Mouse (Mus musculus) olfactory bulb, adult 2 months (tissue): ENCODE measurements around the gene Rbks.
"Not testable (repeated sequence)": the region's sequence is repeated elsewhere in the genome, so short reads cannot be mapped to it uniquely, and the experiment has no call there.

Experiments used
- CTCF ChIP-seq: fragments of 200-500 bp; IDR thresholded peaks from 2 replicates; pipeline ENCODE4 v1.5.1; 2012; ENCODE audit warnings: low read depth, mild to moderate bottlenecking, low read length, moderate library complexity; ENCODE audit not compliant: insufficient read depth
- POLR2A ChIP-seq: fragments of 200-500 bp; IDR thresholded peaks from 2 replicates; pipeline ENCODE4 v1.6.1; 2012; ENCODE audit warnings: mild to moderate bottlenecking, low read depth, low read length, moderate library complexity; ENCODE audit not compliant: insufficient read depth

GRCm38 (mm10) chr5:31588672-31589071 is 108.8 kb downstream of the Rbks start:
- not testable (repeated sequence) for TF ChIP-seq CTCF, POLR2A
